Mouse (Mus musculus) thymus, adult 18-20 months (tissue): ENCODE data around the gene Prkacb.

Experiments
- DNase-seq, 2 experiments: peaks; one replicate each; pipeline ENCODE4 v3.0.0; 2022; ENCODE audit warnings: mixed read lengths in 2 of 2

Gene Prkacb

GRCm38 (mm10) chr3:146812901-146813393 lies at the start of gene Prkacb:
Gene Prkacb (minus strand): TSS chr3:146812990.
- peak; percentile 82 for DNase-seq

- no peak for DNase-seq
Measured at GRCm38 (mm10) chr3:146860308-146860707, 47.5 kb upstream of the Prkacb start.

- DNase-seq = no peak
Measured at GRCm38 (mm10) chr3:146857373-146857772, 44.6 kb upstream of the Prkacb start.

GRCm38 (mm10) chr3:146854473-146855087 lies 41.8 kb upstream of the Prkacb start:
- no peak for DNase-seq

- DNase-seq = peak in 1 of 2 experiments; percentile 1
Measured at GRCm38 (mm10) chr3:146851966-146852891, 39.4 kb upstream of the Prkacb start, which contains the start of gene Ttll7. Gene Ttll7 (plus strand): TSS chr3:146852367.

GRCm38 (mm10) chr3:146849360-146849759 lies 36.6 kb upstream of the Prkacb start:
- DNase-seq = no peak

GRCm38 (mm10) chr3:146848112-146848511 lies 35.3 kb upstream of the Prkacb start:
- no peak for DNase-seq

GRCm38 (mm10) chr3:146846237-146846636 lies 33.4 kb upstream of the Prkacb start:
- DNase-seq = no peak

GRCm38 (mm10) chr3:146843470-146843869 lies 30.7 kb upstream of the Prkacb start:
- DNase-seq = no peak

GRCm38 (mm10) chr3:146842766-146843165 lies 30.0 kb upstream of the Prkacb start:
- no peak for DNase-seq

GRCm38 (mm10) chr3:146820718-146821117 lies 7.9 kb upstream of the Prkacb start:
- no peak for DNase-seq

GRCm38 (mm10) chr3:146813624-146814023 lies 834 bp upstream of the Prkacb start:
- DNase-seq = no peak

- no peak for DNase-seq
Measured at GRCm38 (mm10) chr3:146812041-146812878, 530 bp downstream of the Prkacb start.

- no peak for DNase-seq
Measured at GRCm38 (mm10) chr3:146793554-146794257, 19.1 kb downstream of the Prkacb start.

- no peak for DNase-seq
Measured at GRCm38 (mm10) chr3:146792144-146792748, 20.5 kb downstream of the Prkacb start.

- DNase-seq = no peak
Measured at GRCm38 (mm10) chr3:146784233-146784632, 28.6 kb downstream of the Prkacb start.

- DNase-seq = no peak
Measured at GRCm38 (mm10) chr3:146783645-146784225, 29.1 kb downstream of the Prkacb start.

- no peak for DNase-seq
Measured at GRCm38 (mm10) chr3:146782548-146782947, 30.2 kb downstream of the Prkacb start.

GRCm38 (mm10) chr3:146781131-146781530 lies 31.7 kb downstream of the Prkacb start:
- peak; percentile 15 to 33 for DNase-seq

- DNase-seq = no peak
Measured at GRCm38 (mm10) chr3:146780241-146780640, 32.5 kb downstream of the Prkacb start.

- peak; percentile 18 to 20 for DNase-seq
Measured at GRCm38 (mm10) chr3:146778913-146779312, 33.9 kb downstream of the Prkacb start.
